Mouse (Mus musculus): Measurements from ENCODE around the gene Atp1a2. TPM values are rescaled to one million over a fixed set of nuclear protein-coding genes. Genes with fewer than 3 reads are reported as not detected.

Gene Atp1a2
- total RNA-seq (2023) = not detected

DNA sequence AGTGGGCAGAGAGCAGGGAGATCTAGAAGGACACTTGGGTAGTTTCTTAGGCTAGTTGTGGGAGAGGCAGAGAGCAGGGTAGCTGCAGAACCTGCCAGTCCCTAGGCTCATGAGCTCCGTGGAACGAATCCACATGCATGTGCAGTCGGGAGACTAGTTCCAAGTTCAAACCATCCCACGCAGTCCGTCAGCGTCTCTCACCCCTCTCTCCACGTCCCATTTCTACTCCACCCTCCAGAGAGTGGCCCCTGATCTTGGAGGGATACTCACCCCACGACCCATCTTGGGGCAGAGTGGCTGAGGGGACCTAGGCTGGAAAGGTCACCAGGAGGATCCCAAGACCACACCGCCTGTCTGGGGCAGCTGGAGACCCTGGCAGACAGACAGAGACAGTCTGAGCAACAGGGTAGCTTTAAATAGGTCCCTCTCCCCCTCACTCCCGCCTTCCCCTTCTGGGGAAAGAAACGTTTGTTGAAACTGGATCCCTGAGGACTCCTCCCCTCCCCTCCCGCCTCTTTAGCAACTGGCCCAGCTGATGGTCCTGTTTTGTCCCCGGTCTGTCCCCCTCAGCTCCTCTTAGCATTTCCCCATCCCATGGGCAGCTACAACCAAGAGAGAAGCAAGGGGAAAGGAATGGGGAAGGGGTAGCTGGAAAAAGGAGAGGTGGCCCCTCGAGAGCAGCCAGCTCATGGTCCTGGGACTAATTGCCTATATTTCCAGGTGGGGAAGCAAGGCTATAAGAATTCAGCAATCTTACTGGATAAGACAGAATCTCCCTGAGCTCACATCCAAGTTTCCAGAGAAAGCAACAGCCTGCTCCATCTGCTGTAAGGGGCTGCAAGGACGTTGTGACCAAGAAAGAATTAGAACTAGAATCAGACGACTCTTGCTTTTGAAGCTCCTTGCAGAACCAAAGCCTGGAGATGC lies at the start of gene Atp1a2:
Gene Atp1a2, minus strand, starts transcription at position 454 of the 927 bp plus-strand sequence.

DNA sequence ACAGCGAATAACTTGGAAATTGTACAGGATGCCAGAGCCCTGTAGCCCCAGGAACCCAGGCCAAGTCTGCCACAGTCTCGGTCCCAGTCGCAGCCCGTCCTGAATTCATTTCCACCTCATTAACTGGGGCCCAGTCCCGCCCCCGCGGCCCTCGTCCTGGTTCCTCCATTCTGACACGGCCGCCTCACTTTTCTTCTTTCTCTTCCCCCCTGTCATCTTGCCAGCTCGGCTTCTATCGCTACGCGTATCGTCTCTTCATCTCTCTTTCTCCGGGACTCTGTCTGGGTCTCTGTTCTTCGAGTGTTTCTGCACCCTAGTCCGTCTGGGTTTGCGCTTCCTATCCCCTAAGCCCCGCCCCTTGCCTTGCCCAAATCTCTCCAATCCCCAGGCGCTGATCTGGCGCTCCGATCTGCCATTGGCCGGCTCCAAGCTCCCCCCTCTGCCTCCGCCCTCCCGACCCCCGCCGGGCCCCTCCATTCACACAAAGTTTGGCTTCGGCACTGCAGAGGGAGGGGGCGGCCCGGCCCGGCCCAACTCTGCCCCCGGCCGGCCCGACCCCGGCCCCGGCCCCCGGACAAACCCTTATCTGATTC lies 43.0 kb upstream of the Atp1a2 start, which contains the start of gene Kcnj10:
Gene Kcnj10, plus strand, starts transcription at position 482 of the 593 bp plus-strand sequence.

DNA sequence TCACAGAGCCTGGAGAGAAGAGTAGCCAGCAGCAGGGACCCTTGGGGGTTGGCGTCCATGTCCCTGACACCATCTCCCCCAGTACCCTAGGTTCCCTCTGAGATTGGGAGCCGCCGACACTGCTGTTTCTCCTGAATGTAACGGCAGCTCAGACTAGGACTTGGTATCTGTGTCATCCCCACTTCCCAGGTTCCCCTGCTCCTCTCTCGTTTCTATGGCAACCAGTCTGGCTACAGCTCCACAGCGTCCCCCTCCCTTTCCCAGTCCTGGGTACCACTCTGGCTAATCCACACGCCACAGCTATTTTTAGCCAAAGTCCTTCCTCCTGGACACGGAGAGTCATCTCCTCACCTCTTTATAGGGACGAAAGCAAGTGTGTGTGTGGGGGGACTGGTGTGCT lies 31.3 kb upstream of the Atp1a2 start, which contains the start of gene Kcnj9:
Gene Kcnj9, minus strand, starts transcription at position 188 of the 400 bp plus-strand sequence.

DNA sequence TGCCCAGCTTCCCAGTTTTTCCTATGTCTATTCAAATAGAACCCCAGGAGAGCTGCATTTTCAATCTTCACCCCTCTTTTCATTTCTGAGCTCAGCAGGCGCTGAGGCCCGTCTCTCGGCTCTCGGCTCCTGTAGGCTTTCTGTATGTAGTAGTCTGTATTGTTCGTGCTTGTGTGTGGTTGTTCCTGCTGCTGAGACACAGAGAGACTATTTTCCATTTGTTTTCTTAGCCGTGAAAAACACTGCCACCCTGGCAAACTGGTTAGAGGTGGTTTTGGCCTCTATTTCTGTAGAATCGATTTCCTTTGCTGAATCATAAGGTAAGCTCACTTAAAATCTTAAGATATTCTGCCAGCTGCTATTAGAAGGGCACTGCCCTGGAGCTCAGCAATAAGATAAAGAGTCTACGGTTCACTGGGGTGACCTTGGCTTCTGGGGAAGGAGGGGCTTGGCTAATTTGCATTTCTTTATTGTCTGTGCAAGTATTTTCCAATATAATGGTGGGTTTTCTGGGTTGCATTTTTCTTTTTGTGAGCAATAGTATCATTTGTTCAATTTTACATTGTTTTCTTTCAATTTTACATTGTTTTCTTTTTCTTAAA lies 36.3 kb downstream of the Atp1a2 start, which contains the start of gene Igsf8:
Gene Igsf8, plus strand, starts transcription at position 165 of the 602 bp plus-strand sequence.

DNA sequence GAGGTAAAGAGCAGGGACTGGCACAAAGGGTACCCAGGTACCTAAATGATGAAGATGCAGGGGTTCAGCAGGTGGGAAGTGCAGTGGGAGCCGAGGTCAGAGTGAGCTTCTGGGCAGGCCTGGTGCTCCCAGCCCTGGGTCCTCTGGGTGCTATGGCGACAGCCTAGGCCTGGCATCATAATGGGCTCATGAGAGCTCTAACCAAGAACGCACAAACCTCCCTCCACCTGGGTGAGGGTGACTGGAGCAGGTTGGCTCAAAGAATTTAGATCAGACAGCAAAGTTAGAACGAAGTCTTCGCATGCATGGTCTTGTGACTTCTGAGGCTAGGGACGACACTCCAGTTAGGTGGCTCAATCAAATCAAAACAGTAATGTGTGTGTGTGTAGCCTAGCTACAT lies 39.5 kb downstream of the Atp1a2 start, which contains the start of gene Atp1a4:
Gene Atp1a4, minus strand, starts transcription at position 101 of the 400 bp plus-strand sequence.

Other genes starting within 250 kb of the Atp1a2 start
- gene Nhlh1, start 240.5 kb downstream of the Atp1a2 start, total RNA-seq (2023) = not detected
- gene Copa, start 215.5 kb downstream of the Atp1a2 start, total RNA-seq (2023) = 100 to 1,000 TPM; 114 to 133 TPM
- 10 to 100 TPM; 78.7 to 87.7 TPM for gene Ncstn, start 215.3 kb downstream of the Atp1a2 start, total RNA-seq (2023)
- gene Pex19, start 171.3 kb downstream of the Atp1a2 start, total RNA-seq (2023) = 10 to 100 TPM; 29.9 to 31.7 TPM
- gene Dcaf8, start 150.0 kb downstream of the Atp1a2 start, total RNA-seq (2023) = 10 to 100 TPM; 51.5 to 52.9 TPM
- gene Pea15a, start 91.3 kb downstream of the Atp1a2 start, total RNA-seq (2023) = 1 to 10 TPM; 6.0 to 9.3 TPM
- gene Casq1, start 78.2 kb downstream of the Atp1a2 start, total RNA-seq (2023) = not detected
- not detected for gene Atp1a4, start 39.6 kb downstream of the Atp1a2 start, total RNA-seq (2023)
- gene Igsf8, start 36.4 kb downstream of the Atp1a2 start, total RNA-seq (2023) = 10 to 100 TPM; 18.8 to 25.1 TPM
- gene Kcnj9, start 31.3 kb upstream of the Atp1a2 start, total RNA-seq (2023) = not detected
- gene Kcnj10, start 43.1 kb upstream of the Atp1a2 start, total RNA-seq (2023) = 1 to 10 TPM; 1.4 to 2.9 TPM
- gene Pigm, start 78.5 kb upstream of the Atp1a2 start, total RNA-seq (2023) = 10 to 100 TPM; 15.2 to 17.0 TPM
- 1 to 10 TPM in 1 of 2 experiments, under 1 TPM in 1; 0.27 to 1.1 TPM for gene Slamf9, start 177.3 kb upstream of the Atp1a2 start, total RNA-seq (2023)
- gene Igsf9, start 183.7 kb upstream of the Atp1a2 start, total RNA-seq (2023) = under 1 TPM; 0.58 to 0.88 TPM
- 100 to 1,000 TPM; 207 to 231 TPM for gene Tagln2, start 202.0 kb upstream of the Atp1a2 start, total RNA-seq (2023)
- gene Cfap45, start 222.7 kb upstream of the Atp1a2 start, total RNA-seq (2023) = 1 to 10 TPM in 1 of 2 experiments, under 1 TPM in 1; 0.78 to 1.3 TPM